Mouse (Mus musculus): ENCODE data around the gene Syap1.

- no peak for TF ChIP-seq CTCF (IDR thresholded peaks at IDR 0.05; ENCODE audit: extremely low read depth, insufficient read depth, low read length)
- TF ChIP-seq POLR2A (IDR thresholded peaks at IDR 0.05; ENCODE audit: extremely low read depth, insufficient read depth, low read length): no peak
Observed at GRCm38 (mm10) chrX:162913651-162914050, 25.4 kb upstream of the Syap1 start.

Data from cortical plate, adult 2 months (tissue).